Mouse (Mus musculus) cerebellum, postnatal 14 days (tissue): Measurements from ENCODE around the gene Asphd2.

Experiments used
- DNase-seq, 2 experiments: peaks; one replicate each; pipeline ENCODE4 v3.0.0; 2021; ENCODE audit warnings: mixed read lengths in 2 of 2

The Asphd2 gene

DNA sequence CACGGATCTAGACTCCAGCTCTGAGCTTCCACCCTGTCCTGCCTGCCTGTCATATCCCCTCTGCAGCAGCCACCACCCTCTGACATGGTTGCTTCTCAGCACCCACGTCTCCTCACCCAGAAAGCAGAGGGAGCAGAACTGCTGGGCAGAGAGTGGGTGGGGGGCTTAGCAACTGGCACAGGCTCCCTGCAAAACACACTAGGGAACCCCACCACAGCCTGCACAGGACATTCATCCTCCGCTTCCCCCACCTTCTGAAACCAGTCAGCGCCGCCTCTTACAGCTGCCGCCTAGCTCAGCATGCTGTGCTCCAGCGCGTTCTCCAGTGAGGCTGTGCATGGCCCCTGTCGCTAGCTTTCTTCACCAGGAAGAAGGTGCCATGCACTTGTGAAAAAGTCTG is 5.3 kb downstream of the Asphd2 start:
- DNase-seq: no peak

- DNase-seq: no peak
Measured at GRCm38 (mm10) chr5:112385973-112386372, 8.7 kb downstream of the Asphd2 start.

- no peak for DNase-seq
Measured at GRCm38 (mm10) chr5:112384805-112385472, 9.7 kb downstream of the Asphd2 start.

DNA sequence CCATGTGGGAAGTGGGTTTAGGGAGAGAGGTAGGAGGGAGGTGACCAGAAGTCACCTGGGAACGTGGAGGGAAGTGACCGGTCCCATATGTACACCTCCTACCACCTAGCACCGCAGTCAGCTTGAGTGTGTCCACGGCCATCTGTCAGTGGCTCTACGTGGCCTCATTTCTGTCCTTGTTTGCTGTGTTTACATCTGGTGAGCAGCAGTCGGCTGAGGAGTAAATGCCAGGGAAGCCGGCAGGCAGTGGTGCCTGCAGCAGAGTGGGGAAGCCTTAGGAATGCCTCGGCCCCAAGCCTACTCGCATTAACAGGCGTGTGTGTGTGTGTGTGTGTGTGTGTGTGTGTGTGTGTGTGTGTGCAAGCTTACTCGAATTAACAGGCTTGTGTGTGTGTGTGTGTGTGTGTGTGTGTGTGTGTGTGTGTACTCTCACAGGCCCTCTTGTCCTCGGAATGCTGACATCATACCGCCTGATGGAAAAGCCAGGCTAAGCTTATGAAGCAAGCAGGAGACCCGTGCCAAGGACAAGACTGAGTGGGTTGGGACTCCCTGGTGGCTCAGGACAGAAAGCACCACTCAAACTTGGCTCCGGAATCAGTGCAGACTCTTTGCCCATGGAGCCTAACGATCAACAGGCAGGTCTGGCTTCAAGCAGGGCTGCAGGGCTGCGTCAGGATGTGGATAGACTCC is 11.9 kb downstream of the Asphd2 start:
- peak in 1 of 2 experiments; percentile 50 for DNase-seq

DNA sequence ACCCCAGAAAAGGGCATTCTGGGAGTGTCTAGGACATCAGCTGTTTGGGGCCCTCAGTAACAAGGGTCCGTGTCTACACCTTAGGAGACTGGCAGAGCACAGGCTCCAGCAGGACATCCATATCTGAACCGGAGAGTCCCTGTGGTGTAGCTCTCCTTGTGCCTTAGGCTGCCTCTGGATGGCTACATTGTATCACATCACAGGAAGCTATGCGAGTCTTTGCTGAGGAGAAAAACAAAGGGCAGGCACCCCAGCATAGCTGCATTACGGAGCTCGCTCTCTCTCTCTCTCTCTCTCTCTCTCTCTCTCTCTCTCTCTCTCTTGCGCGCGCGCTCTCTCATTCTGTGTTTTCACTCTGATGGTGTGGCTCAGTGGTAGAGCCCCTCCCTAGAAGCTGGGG is 12.6 kb downstream of the Asphd2 start:
- no peak for DNase-seq

DNA sequence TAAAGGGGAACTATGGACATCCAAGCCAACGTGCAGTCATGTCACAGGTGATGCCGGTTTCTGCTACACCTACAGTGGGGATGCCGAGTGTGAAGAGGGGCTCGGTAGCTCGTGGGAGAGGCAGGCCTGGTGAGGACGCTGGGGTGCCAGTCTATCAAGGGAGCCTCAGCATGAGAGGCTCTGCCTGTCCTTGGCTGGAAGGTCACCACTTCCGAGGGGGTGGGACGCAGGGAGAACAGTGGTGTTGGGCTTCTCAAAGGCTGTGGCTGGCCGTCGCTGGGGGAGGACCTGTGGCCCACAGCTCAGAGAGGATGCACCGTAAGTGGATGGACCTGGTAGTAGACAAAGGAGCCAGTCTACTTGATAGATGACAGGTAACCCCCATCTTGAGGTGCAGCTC is 13.5 kb downstream of the Asphd2 start:
- DNase-seq: no peak

DNA sequence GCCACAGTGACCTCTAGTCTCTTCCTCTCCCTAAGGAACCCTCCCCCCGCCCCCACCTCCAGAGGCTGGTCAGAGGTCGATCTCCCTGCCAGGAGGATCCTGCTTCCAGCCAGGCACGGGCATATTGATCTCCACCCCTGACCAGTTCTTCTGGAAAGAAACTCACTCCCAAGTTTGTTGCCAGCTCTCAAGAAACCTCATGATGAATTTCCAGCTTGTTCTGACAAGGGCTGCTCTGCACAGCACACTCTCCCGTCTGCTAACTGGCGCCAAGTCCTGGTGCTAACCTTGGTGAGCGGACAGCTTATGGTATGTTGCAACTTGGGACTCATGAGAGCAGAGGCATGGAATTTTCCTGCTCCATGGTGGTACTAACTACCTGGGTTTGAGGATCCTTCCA is 15.9 kb downstream of the Asphd2 start:
- DNase-seq: no peak

DNA sequence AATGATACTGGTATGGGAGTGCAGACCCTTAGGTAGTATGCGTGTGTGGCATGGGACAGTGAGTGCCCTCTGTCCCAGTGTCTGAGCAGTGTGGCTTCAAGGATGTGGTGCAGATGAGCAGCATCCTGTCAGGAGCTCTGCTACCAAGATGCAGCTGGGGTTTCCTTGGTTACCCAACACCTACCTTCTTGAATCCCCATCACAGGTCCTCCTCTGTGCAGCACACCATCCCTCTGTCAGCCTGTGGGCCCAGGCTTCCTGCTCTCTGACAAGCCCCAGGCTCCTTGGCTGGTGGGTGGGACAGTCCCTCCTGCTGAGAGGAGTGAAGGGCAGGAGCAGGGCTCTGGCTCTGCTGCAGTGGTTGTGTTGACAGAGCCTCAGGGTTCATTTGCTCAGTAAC is 17.3 kb downstream of the Asphd2 start:
- peak in 1 of 2 experiments; percentile 4 for DNase-seq

DNA sequence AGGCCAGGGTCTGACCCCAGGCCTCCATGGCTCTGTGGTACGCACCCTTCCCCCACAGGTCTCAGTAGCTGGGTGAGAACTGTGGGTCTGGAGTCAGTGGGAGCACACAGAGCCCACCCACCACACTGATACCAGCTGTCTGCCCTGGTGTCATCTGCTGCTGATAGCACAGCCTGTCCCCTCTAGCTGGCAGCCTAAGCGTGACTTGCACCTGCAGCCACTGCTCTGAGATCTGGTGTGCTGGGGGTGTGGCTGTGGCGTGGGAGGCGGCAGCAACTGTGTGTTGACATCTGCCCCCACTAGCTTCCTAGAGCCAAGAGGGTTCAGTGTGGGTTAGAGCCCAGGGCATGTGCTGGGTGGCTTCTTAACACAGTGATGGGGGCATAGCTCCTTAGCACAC is 18.6 kb downstream of the Asphd2 start:
- DNase-seq: no peak

DNA sequence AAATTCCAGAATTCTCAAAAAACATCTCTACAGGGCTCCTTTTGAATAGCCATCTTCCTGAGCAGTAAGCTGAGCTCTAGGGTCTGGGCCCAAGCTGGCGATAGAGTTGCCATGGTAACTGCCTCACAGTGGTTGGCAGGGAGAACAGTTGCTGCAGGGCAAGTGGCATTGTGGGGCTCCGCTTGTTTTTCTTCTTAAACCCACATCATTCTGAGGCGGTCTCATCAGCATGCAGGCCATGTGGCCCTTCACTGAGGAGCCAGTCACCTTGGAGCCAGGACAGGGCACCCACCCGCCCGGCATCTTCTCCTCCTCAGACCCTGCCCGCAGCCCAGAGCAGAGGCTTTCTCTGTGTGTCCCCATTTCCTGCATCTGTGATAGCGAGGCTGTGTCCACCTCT is 22.7 kb downstream of the Asphd2 start:
- DNase-seq: peak; percentile 81 to 85

GRCm38 (mm10) chr5:112370236-112370813 is 24.3 kb downstream of the Asphd2 start:
- peak; percentile 57 to 62 for DNase-seq

- DNase-seq: peak in 1 of 2 experiments; percentile 49
Measured at GRCm38 (mm10) chr5:112369326-112369725, 25.3 kb downstream of the Asphd2 start.

DNA sequence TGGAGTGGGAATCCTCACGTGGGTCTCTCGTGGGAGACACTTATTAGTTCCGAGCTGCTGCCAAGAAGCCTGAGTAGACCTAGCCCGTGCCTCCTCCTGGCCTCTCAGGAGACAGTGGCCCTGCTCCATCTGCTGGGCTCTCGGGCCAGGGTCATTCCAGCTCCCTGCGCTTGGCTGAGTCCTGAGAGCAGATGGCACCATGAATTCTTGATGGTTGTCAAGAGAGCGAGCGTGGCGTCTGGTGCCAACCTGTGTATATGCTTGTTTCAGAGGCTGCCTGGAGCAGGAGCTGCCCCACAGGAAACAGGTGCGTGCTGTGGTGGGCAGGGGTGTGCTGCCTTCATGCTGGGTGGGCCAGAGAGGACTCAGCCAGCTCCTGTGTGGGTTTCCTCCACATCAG is 26.0 kb downstream of the Asphd2 start:
- DNase-seq: peak; percentile 90 to 93

GRCm38 (mm10) chr5:112367929-112368328 is 26.7 kb downstream of the Asphd2 start:
- DNase-seq: peak in 1 of 2 experiments; percentile 36

DNA sequence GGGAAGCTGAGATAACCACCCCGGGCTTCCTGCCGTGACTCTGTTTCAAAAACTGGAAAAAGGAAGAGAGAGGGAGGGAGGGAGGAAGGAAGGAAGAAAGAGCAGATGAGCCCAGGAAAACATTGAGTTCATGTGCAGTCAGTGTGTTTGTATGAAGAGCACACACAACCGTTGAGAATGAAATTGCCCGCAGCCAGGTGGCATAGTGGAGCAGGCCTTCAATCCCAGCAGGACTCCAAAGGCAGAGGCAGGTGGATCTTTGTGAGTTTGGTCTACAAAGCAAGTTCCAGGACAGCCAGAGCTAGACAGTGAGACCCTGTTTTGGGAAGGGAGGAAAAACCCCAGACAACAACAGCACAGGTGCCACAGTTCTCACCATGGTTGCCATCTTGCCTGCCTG is 27.3 kb downstream of the Asphd2 start:
- DNase-seq: no peak

DNA sequence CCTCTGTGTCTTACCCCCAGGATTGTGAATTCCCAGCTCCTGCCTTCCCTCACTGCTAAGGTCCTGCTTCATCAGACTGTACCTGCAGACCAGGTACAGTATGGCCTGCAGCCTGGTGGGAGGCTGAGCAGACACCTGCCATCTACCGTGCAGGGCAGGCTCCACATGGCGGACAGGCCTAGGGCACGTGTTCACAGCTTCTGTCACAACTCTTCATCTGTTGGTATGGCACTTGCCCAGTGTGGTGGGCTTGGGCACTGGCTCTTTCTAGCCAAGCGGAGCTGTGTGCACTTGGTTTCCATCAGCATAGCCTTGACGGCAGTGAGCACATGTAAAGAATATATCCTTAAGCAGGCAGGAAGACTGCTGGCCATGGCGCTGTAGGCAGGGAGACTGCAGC is 27.8 kb downstream of the Asphd2 start:
- peak; percentile 37 to 53 for DNase-seq

- no peak for DNase-seq
Measured at GRCm38 (mm10) chr5:112364184-112364797, 30.4 kb downstream of the Asphd2 start.

GRCm38 (mm10) chr5:112360077-112360476 is 34.6 kb downstream of the Asphd2 start:
- DNase-seq: no peak

DNA sequence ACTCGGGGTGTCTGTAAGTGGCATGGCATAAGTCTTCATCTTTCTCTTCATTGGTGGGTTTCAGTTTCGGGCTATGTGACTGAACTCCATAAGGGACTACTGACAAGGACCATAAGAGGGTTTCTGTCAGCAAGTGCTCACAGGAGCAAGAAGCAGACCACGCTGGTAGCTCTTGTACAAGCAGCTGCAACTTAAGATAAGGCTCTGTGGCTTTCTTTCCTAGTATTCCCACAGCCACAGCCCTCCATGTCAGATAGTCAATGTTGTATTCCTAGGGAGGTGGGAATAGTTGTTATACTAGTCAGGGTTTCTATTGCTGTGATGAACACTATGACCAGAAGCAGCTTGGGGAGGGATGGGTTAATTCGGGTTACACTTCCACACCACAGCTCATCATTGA is 35.1 kb downstream of the Asphd2 start:
- no peak for DNase-seq

DNA sequence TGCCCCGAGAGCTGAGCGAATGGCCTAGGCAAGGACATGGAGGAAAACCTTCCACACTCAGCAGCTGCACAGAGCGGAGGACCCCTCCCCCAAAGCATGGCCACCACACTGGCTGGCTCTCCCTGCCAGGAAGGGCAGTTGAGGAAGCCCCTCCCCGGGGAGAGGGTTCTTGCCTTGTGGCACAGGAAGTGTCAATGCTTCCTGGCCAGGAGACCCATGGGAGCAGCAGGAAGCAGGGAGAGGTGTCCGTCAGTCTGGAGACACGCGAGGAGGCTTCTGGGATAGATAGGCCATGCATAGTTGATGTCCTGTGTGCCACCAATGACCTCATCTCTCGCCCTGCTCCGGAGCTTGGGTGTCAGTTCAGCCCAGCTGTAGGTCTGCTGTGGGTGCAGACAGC is 38.3 kb downstream of the Asphd2 start:
- no peak for DNase-seq

DNA sequence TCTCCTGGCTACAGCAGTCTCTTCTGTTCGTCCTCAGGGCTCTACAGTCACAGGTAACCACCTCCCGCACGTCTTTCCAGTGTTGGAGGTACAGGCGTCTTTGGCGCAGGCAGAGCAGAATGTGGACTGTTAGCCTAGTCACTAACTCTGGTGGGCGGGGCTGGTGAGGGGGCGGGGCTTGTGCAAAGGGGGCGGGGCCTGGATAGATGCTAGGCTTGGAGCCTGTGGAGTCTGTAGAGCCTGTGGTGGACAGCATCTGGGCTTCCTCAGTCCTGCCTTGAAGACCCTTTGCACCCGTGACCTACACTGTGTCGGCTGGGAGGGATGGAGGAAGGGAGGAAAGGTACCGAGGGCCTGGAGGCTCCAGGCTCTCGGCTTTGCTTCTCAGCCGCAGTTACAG is 38.8 kb downstream of the Asphd2 start, which contains the start of gene Gm6583:
Gm6583 (minus strand) TSS at position 124 of the 400 bp plus-strand sequence.
- no peak for DNase-seq

DNA sequence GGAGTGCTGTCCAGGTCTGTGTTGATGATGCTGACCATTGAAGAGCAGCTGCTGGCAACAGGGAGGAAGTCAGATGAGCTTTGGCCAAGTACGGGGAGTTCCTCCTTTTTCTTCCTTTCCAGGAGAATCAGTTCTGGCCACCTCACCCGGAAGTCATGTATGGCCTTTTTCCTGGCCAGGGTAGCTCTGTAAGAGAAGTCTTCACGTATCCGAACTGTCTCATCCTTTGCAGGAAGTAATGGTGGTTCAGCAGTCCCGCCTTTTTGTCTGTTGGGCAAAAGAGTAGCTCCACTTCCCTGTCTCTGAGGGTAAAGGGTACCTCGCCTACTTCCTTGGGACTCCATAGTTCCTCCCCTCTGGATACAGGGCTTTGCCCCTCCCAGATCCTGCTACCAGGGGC is 39.2 kb downstream of the Asphd2 start:
- DNase-seq: no peak

DNA sequence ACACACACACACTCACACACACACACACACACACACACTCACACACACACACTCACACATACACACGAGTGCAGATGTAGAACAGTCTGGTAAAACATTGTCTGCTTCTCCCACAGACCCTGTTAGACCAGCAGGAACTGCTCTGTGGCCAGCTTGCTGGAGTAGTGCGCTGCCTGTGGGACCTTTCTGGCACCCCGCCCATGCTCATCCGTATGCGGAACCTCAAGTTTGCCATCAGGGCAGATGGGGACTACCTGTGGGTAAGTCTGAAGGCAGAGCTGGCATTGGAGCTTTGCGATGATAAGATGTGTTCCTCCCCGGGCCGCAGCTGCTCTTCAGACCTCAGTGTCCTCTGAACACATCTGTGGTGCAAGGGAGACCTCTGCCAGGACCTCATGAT is 45.5 kb downstream of the Asphd2 start:
- DNase-seq: peak; percentile 55 to 68
